Mouse (Mus musculus) thymus, adult 2 months (tissue): ENCODE data around the gene Padi1. TPM values are rescaled to one million over a fixed set of nuclear protein-coding genes. Genes with fewer than 3 reads are reported as not detected.

ENCODE experiments used
- DNase-seq: peaks from one replicate; pipeline ENCODE4 v3.0.0; 2021
- H3K27ac ChIP-seq: fragments of 200-500 bp; 2 replicates; pipeline ENCODE4 v1.5.1; 2012; ENCODE audit warnings: low read length, control low read depth; ENCODE audit not compliant: control insufficient read depth, insufficient read depth
- H3K27me3 ChIP-seq: fragments of 200-500 bp; 2 replicates; pipeline ENCODE4 v1.6.1; 2012; ENCODE audit warnings: mild to moderate bottlenecking, low read length, moderate library complexity, mixed read lengths; ENCODE audit not compliant: control insufficient read depth, insufficient read depth
- H3K36me3 ChIP-seq: fragments of 200-500 bp; 2 replicates; pipeline ENCODE4 v1.6.1; 2012; ENCODE audit warnings: mild to moderate bottlenecking, low read length, moderate library complexity; ENCODE audit not compliant: control insufficient read depth, insufficient read depth
- H3K4me1 ChIP-seq: fragments of 200-500 bp; replicated peaks from 2 replicates; pipeline ENCODE4 v1.6.1; 2012; ENCODE audit warnings: low read length; ENCODE audit not compliant: control insufficient read depth, insufficient read depth
- H3K4me3 ChIP-seq: fragments of 200-500 bp; 2 replicates; pipeline ENCODE4 v1.5.1; 2012; ENCODE audit warnings: mild to moderate bottlenecking, low read length, control low read depth, moderate library complexity; ENCODE audit not compliant: control insufficient read depth, insufficient read depth
- CTCF ChIP-seq: fragments of 200-500 bp; IDR thresholded peaks from 2 replicates; pipeline ENCODE4 v1.5.1; 2012; ENCODE audit warnings: mild to moderate bottlenecking, control low read depth, low read length, moderate library complexity, borderline replicate concordance; ENCODE audit not compliant: control insufficient read depth, poor library complexity, insufficient read depth; ENCODE audit errors: extremely low read depth
- POLR2A ChIP-seq: fragments of 200-500 bp; IDR thresholded peaks from 2 replicates; pipeline ENCODE4 v1.6.1; 2012; ENCODE audit warnings: mild to moderate bottlenecking, low read length, control low read depth, moderate library complexity; ENCODE audit not compliant: control insufficient read depth, poor library complexity, insufficient read depth; ENCODE audit errors: extremely low read depth
- WGBS: fragments of 180-500 bp; shearing (Covaris S2); methylation state at CpG from one replicate; pipeline ENCODE4 v1.1.7; 2018; 5-methylcytosine and 5-hydroxymethylcytosine counted together
- polyA plus RNA-seq: library from polyadenylated mRNA; depleted of rRNA; stranded (reverse); fragments of >200 nt; gene quantifications from 2 replicates; pipeline ENCODE4 v1.2.3, GENCODE M21; 2012

Padi1 gene
- polyA plus RNA-seq, 1 experiment: 0.85 TPM

- peaks cover 13% of the 10 kb centered on the region for H3K4me1 ChIP-seq
- no peak overlapping the region for H3K4me3 ChIP-seq
- DNase-seq: no peak
- TF ChIP-seq CTCF: no peak
- no peak for TF ChIP-seq POLR2A
- no peaks in the 10 kb centered on the region for H3K27me3 ChIP-seq
- WGBS: 99% methylated on average over 7 of the region's 7 CpGs
- H3K27ac ChIP-seq: no peak overlapping the region
- H3K36me3 ChIP-seq: no peaks in the 10 kb centered on the region
Observed at GRCm38 (mm10) chr4:140857813-140858212, 12.2 kb upstream of the Padi1 start.

GRCm38 (mm10) chr4:140857041-140857440 is 11.5 kb upstream of the Padi1 start:
- Histone ChIP-seq H3K36me3 (no peaks in the 10 kb centered on the region), H3K4me3 (no peak overlapping the region), H3K27me3 (no peaks in the 10 kb centered on the region), H3K4me1 (peaks cover 13% of the 10 kb centered on the region), H3K27ac (no peak overlapping the region)
- TF ChIP-seq POLR2A (no peak), CTCF (no peak)
- WGBS: 16% methylated on average over 5 of the region's 5 CpGs
- DNase-seq: no peak

GRCm38 (mm10) chr4:140855151-140855550 is 9.6 kb upstream of the Padi1 start:
- Histone ChIP-seq H3K27ac (no peak overlapping the region), H3K27me3 (no peaks in the 10 kb centered on the region), H3K4me1 (peaks cover 13% of the 10 kb centered on the region), H3K36me3 (no peaks in the 10 kb centered on the region), H3K4me3 (no peak overlapping the region)
- no peak for TF ChIP-seq CTCF
- no peak for TF ChIP-seq POLR2A
- DNase-seq: no peak
- 84% methylated on average over 7 of the region's 10 CpGs for WGBS

- H3K36me3 ChIP-seq: no peaks in the 10 kb centered on the region
- H3K27ac ChIP-seq: no peak overlapping the region
- WGBS: 88% methylated on average over 10 of the region's 10 CpGs
- TF ChIP-seq POLR2A: no peak
- no peak for TF ChIP-seq CTCF
- H3K4me1 ChIP-seq: peaks cover 13% of the 10 kb centered on the region
- DNase-seq: no peak
- H3K27me3 ChIP-seq: no peaks in the 10 kb centered on the region
- H3K4me3 ChIP-seq: no peak overlapping the region
Observed at GRCm38 (mm10) chr4:140854455-140854864, 8.9 kb upstream of the Padi1 start.

GRCm38 (mm10) chr4:140853626-140854025 is 8.0 kb upstream of the Padi1 start:
- H3K4me3 ChIP-seq: no peak overlapping the region
- DNase-seq: no peak
- peaks cover 13% of the 10 kb centered on the region for H3K4me1 ChIP-seq
- no peak overlapping the region for H3K27ac ChIP-seq
- 79% methylated on average over 8 of the region's 8 CpGs for WGBS
- no peak for TF ChIP-seq POLR2A
- no peak for TF ChIP-seq CTCF
- H3K36me3 ChIP-seq: no peaks in the 10 kb centered on the region
- no peaks in the 10 kb centered on the region for H3K27me3 ChIP-seq

- no peak for TF ChIP-seq POLR2A
- no peak for TF ChIP-seq CTCF
- no peak for DNase-seq
- no peaks in the 10 kb centered on the region for H3K36me3 ChIP-seq
- H3K4me3 ChIP-seq: no peak overlapping the region
- no peak overlapping the region for H3K27ac ChIP-seq
- no peaks in the 10 kb centered on the region for H3K27me3 ChIP-seq
- WGBS: 96% methylated on average over 11 of the region's 11 CpGs
- no peaks in the 10 kb centered on the region; the same call in 1 of the 2 replicates for H3K4me1 ChIP-seq
Observed at GRCm38 (mm10) chr4:140849310-140849709, 3.7 kb upstream of the Padi1 start.

GRCm38 (mm10) chr4:140844991-140845390 is 587 bp downstream of the Padi1 start:
- no peak for TF ChIP-seq POLR2A
- no peak for TF ChIP-seq CTCF
- H3K27me3 ChIP-seq: no peaks in the 10 kb centered on the region
- H3K4me1 ChIP-seq: no peaks in the 10 kb centered on the region
- 72% methylated on average over 4 of the region's 4 CpGs for WGBS
- no peak for DNase-seq
- H3K27ac ChIP-seq: no peak overlapping the region
- H3K36me3 ChIP-seq: no peaks in the 10 kb centered on the region
- H3K4me3 ChIP-seq: no peak overlapping the region
